Mouse (Mus musculus) embryonic facial prominence, embryonic 10.5 days (tissue): Measurements from ENCODE around the gene Nox1. TPM values are rescaled to one million over a fixed set of nuclear protein-coding genes. Genes with fewer than 3 reads are reported as not detected.
"Not testable (repeated sequence)": the region's sequence is repeated elsewhere in the genome, so short reads cannot be mapped to it uniquely, and the experiment has no call there.

Source experiments
- DNase-seq: peaks from one replicate; pipeline ENCODE4 v3.0.0-alpha.2; 2017; ENCODE audit warnings: low spot score
- H3K27ac ChIP-seq: fragments of 300-500 bp; sonication (generic); replicated peaks from 2 replicates; pipeline ENCODE4 v1.5.1; 2016; ENCODE audit warnings: mild to moderate bottlenecking
- H3K27me3 ChIP-seq: fragments of 300-500 bp; sonication (generic); replicated peaks from 2 replicates; pipeline ENCODE4 v1.6.1; 2016; ENCODE audit warnings: low read depth, mild to moderate bottlenecking; ENCODE audit not compliant: poor library complexity, severe bottlenecking
- H3K36me3 ChIP-seq: fragments of 300-500 bp; sonication (generic); replicated peaks from 2 replicates; pipeline ENCODE4 v1.6.1; 2016; ENCODE audit warnings: mild to moderate bottlenecking, moderate library complexity
- H3K4me1 ChIP-seq: fragments of 300-500 bp; sonication (generic); 2 replicates; pipeline ENCODE4 v1.6.1; 2016
- H3K4me3 ChIP-seq: fragments of 300-500 bp; sonication (generic); 2 replicates; pipeline ENCODE4 v1.5.1; 2016; ENCODE audit warnings: mild to moderate bottlenecking, moderate library complexity
- H3K9me3 ChIP-seq: fragments of 300-500 bp; sonication (generic); 2 replicates; pipeline ENCODE4 v1.6.1; 2016; ENCODE audit warnings: mild to moderate bottlenecking
- WGBS: fragments of 180-500 bp; shearing (Covaris S2); methylation state at CpG from one replicate; pipeline ENCODE4 v1.1.7; 2016; 5-methylcytosine and 5-hydroxymethylcytosine counted together
- polyA plus RNA-seq: library from polyadenylated mRNA; unstranded; fragments of >200 nt; fragmentation: Nextera tagmentation; extraction: Ambion mirVana; gene quantifications from 2 replicates; pipeline ENCODE4 v1.2.1, GENCODE M21; 2016

Nox1 gene
- 0.06 TPM in 1 of 2 replicates, not detected in the other for polyA plus RNA-seq

DNA sequence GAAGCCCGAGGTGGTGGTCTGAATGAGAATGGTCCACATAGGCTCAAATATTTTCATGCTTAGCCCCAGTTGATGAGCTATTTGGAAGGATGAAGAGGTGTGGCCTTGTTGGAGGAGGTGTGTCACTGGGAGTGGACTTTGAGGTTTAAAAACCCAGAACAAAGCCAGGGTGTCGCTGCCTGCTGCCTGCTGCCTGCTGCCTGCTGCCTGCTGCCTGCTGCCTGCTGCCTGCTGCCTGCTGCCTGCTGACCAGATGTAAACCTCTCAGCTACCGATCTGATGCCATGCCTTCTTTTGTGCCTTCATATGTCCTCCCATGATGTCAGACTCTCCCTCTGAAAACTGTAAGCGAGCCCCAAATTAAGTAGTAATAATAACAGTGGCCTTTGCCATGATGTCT lies at the start of gene Nox1:
Gene Nox1, minus strand, starts transcription at position 101 of the 400 bp plus-strand sequence.
- peaks cover 30% of the 10 kb centered on the region for H3K27me3 ChIP-seq
- no peaks in the 10 kb centered on the region for H3K36me3 ChIP-seq
- H3K4me3 ChIP-seq = no peak within 1 kb of the TSS
- no peak within 1 kb of the TSS for H3K27ac ChIP-seq
- H3K9me3 ChIP-seq = no peaks in the 10 kb centered on the region
- H3K4me1 ChIP-seq = no peaks in the 10 kb centered on the region
- 58% methylated on average over 4 of the region's 4 CpGs for WGBS
- DNase-seq = no peak

DNA sequence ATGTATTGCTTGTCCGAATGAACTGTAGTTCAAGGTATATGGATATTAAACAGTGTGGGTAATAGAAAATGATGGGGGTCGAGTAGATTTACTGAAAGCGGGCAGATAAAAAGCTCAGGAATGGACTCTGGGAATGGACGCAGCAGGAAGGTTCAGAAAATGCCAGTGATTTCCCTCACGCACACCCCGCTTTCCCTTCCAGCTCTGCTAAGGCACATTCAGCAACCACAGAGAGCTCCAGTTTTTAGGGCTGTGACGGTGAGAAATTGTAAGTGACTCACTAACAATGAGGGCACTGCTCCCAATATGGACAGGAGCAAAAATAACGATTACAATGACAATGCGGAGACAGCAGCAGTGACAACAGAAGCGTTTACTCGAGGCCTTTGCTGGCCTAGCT lies 40.4 kb upstream of the Nox1 start:
- Histone ChIP-seq H3K4me1 (no peaks in the 10 kb centered on the region), H3K4me3 (no peak overlapping the region), H3K9me3 (no peaks in the 10 kb centered on the region), H3K27ac (no peak overlapping the region), H3K36me3 (no peaks in the 10 kb centered on the region), H3K27me3 (peaks cover 31% of the 10 kb centered on the region)
- 78% methylated on average over 11 of the region's 11 CpGs for WGBS
- no peak for DNase-seq

DNA sequence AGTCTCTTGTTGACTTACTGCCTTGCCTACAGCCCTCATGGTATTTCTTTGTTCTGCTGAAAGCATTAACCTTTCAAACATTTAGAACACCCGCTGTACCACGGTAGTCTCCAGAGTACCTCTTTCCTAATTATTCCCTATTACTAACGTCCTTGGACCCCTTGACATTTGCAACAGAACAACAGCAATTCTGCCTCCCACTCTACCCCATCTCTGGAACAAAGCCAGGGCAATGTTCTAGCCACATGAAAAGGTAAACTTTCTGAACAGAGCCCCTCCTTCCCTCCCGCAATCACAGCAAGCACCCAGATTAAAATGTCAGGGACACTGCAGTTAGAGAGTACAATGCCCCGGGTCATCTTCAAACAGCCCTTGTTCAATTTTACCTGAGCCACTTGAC lies 39.4 kb upstream of the Nox1 start:
- no peaks in the 10 kb centered on the region for H3K36me3 ChIP-seq
- 62% methylated on average over 5 of the region's 5 CpGs for WGBS
- no peak overlapping the region for H3K4me3 ChIP-seq
- peaks cover 31% of the 10 kb centered on the region for H3K27me3 ChIP-seq
- no peak for DNase-seq
- no peak overlapping the region for H3K27ac ChIP-seq
- H3K4me1 ChIP-seq = no peaks in the 10 kb centered on the region
- H3K9me3 ChIP-seq = no peaks in the 10 kb centered on the region

DNA sequence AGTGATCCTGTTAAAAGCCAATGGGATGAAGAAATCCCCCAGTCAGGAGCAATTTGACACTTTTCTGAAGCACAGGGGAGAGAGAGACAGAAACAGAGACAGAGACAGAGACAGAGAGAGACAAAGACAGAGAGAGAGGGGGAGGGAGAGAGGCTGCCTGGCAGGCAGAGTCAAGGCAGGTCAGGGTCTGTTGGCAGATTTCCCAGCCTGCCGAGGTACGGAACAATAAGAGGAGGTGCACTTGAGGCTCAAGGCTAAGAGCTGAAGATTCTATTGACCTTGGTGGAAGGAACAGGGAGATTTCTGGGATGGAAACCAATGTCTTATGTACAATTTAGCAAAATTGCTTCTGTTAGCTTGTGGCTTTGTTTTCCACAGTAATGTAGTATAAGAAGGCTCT lies 26.4 kb upstream of the Nox1 start:
- 77% methylated on average over 2 of the region's 2 CpGs for WGBS
- Histone ChIP-seq H3K27ac (no peak overlapping the region), H3K4me1 (no peaks in the 10 kb centered on the region), H3K27me3 (no peaks in the 10 kb centered on the region), H3K9me3 (no peaks in the 10 kb centered on the region), H3K4me3 (no peak overlapping the region), H3K36me3 (no peaks in the 10 kb centered on the region)
- no peak for DNase-seq

DNA sequence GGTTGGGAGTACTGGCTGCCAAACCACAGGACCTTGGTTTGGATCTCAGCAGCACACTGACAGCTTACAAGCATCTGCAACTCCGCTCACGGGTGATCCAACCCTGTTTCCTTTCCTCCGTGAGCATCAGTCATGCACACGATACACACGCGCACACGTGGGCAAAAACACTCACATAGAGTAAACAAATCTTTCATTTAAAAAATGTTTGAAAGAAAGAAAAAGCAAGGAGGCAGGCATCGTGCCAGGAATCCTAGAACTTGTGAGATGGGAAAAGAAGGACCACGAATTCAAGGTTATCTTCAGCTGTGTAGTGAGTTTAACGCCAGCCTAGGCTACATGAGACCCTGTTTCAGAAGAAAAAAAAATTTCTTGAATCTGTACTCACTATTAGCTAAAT lies 24.2 kb upstream of the Nox1 start:
- H3K36me3 ChIP-seq = no peaks in the 10 kb centered on the region
- H3K4me3 ChIP-seq = no peak overlapping the region
- no peaks in the 10 kb centered on the region for H3K9me3 ChIP-seq
- no peaks in the 10 kb centered on the region for H3K4me1 ChIP-seq
- H3K27ac ChIP-seq = no peak overlapping the region
- H3K27me3 ChIP-seq = peaks cover 5% of the 10 kb centered on the region; the same call in 1 of the 2 replicates
- 91% methylated on average over 10 of the region's 10 CpGs for WGBS
- no peak for DNase-seq

DNA sequence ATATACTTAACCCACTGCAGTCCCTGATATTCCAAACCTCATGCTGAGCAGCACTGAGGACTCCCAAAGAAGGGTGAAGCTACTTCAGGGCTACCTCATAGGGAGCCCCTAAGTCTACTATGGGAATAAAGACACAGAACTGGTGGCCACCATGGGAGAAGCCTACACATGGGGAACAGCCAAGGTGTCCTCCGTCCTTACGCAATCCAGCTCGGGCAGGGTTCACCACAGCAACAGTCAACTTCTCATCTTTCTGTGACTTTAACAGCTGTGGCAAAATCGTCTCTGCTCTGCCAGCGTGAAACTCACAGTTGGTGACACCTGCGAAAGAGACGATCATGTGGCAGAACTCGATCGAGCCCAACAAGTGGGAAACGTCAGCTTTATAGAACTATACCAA lies 16.5 kb upstream of the Nox1 start:
- H3K27ac ChIP-seq = no peak overlapping the region
- WGBS = 93% methylated on average over 10 of the region's 10 CpGs
- H3K36me3 ChIP-seq = no peaks in the 10 kb centered on the region
- H3K9me3 ChIP-seq = no peaks in the 10 kb centered on the region
- no peak overlapping the region for H3K4me3 ChIP-seq
- peaks cover 21% of the 10 kb centered on the region; the same call in 1 of the 2 replicates for H3K27me3 ChIP-seq
- no peaks in the 10 kb centered on the region for H3K4me1 ChIP-seq
- no peak for DNase-seq

DNA sequence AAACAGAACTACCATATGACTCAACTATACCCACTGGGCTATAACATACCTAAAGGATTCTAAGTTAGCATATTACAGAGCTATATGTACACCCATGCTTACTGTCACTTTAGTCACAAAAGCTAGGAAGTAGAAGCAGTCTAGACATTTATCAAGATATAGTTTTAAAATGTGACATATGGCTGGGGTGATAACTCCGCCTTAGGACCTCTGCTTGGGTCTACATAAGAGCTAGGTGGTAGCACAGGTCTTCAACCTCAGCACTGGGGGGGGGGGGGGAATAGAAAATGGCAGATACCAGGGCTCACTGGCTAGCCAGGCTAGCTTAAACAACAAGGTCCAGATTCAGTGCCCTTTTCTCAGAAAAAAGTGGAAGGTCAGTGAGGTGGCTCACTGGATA lies 11.3 kb upstream of the Nox1 start:
- 0 out of 2 replicates have a peak, but pooled peaks cover 7% of the 10 kb centered on the region for H3K27me3 ChIP-seq
- no peak overlapping the region for H3K27ac ChIP-seq
- H3K4me1 ChIP-seq = no peaks in the 10 kb centered on the region
- H3K4me3 ChIP-seq = no peak overlapping the region
- no peak for DNase-seq
- 78% methylated on average over 1 of the region's 1 CpGs for WGBS
- H3K9me3 ChIP-seq = no peaks in the 10 kb centered on the region
- no peaks in the 10 kb centered on the region for H3K36me3 ChIP-seq

DNA sequence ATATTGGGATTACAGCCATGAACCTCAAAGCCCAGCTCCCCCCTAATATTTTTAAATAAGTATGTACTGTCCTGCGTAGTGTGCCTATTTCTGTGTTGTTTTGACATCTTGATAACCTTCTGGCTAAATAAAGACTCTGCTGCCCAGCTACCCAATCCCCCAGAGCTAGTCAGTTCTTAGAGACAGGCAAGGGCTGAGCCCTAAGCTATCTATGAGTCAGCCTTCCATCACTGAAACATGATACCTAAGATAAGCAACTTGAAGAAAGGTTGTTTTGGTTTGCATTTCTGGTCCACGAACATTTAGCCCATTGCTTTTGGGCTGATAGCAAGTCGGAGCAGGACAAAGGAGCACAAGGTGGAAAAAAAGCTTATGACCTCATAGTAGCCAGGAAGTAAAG lies 1.1 kb downstream of the Nox1 start:
- Histone ChIP-seq H3K4me3 (no peak overlapping the region), H3K9me3 (no peaks in the 10 kb centered on the region), H3K4me1 (no peaks in the 10 kb centered on the region), H3K36me3 (no peaks in the 10 kb centered on the region), H3K27ac (no peak overlapping the region), H3K27me3 (peaks cover 30% of the 10 kb centered on the region)
- no peak for DNase-seq
- 63% methylated on average over 3 of the region's 3 CpGs for WGBS

DNA sequence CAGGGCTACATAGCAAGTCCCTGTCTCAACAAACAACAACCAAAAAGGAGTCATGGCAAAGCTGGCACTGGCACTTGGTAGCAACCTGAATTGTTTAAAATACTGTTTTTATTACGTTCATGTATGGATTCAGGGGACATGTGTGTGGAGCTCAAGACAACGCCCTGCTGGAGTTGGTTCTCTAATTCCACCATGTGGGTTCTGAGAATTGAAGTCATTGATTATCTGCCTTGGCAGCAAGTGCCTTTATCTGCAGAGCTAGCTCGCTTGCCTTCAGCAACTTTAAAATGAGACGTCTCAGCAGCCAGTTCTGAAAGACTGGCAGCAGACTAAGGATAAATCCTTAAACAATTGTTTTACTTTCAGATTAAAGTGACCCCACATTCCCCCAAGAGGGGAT lies 3.6 kb downstream of the Nox1 start:
- no peaks in the 10 kb centered on the region for H3K9me3 ChIP-seq
- no peaks in the 10 kb centered on the region for H3K36me3 ChIP-seq
- no peaks in the 10 kb centered on the region for H3K4me1 ChIP-seq
- no peak for DNase-seq
- no peak overlapping the region for H3K27ac ChIP-seq
- WGBS = 65% methylated on average over 4 of the region's 4 CpGs
- no peak overlapping the region for H3K4me3 ChIP-seq
- H3K27me3 ChIP-seq = peaks cover 30% of the 10 kb centered on the region

DNA sequence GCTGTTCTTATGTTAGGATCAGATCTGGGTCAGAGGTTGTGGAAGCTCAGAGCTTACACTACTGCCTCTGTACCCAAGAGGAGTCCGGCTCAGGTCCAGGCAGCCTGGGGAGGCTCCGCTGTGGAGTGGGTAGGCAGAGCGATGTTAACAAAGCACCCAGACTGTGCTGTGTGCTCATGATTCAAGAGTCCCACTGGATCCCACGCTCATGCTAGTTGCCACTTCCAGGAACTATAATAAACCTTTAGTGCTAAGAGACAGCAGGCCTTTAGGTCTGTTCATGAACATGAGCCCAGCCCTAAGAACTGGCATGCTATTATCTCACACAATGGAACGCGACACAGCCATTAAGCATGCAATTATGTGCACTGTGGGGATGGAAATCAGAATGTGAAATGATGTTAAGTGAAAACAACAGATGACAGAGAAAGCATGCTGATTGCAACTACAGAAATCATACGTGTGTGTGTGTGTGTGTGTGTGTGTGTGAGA lies 10.6 kb downstream of the Nox1 start:
- no peak overlapping the region for H3K27ac ChIP-seq
- H3K4me1 ChIP-seq = no peaks in the 10 kb centered on the region
- no peak overlapping the region for H3K4me3 ChIP-seq
- no peak for DNase-seq
- peaks cover 7% of the 10 kb centered on the region for H3K27me3 ChIP-seq
- H3K9me3 ChIP-seq = no peaks in the 10 kb centered on the region
- H3K36me3 ChIP-seq = no peaks in the 10 kb centered on the region
- 90% methylated on average over 7 of the region's 7 CpGs for WGBS

DNA sequence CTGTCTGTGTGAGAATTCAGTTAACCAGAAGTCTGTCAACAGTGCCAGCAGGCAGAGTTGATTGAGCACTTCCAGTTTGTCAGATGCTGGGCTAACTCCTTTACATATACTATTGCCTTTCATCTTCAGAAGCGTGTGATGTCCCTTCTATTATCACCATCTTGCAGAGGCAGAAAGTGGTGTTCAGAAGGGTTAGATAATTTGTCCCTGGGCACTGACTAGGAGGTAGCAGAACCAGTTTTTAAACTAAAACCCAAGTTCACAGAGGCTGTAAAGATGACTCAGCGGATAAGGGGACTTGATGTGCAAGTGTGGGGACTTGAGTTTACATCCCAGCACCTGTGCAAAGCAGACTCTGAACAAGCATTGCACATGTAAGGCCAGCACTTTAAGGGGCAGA lies 13.3 kb downstream of the Nox1 start:
- no peak for DNase-seq
- H3K27ac ChIP-seq = no peak overlapping the region
- 87% methylated on average over 2 of the region's 2 CpGs for WGBS
- no peaks in the 10 kb centered on the region for H3K9me3 ChIP-seq
- no peaks in the 10 kb centered on the region for H3K4me1 ChIP-seq
- no peaks in the 10 kb centered on the region for H3K36me3 ChIP-seq
- H3K4me3 ChIP-seq = no peak overlapping the region
- peaks cover 7% of the 10 kb centered on the region for H3K27me3 ChIP-seq

DNA sequence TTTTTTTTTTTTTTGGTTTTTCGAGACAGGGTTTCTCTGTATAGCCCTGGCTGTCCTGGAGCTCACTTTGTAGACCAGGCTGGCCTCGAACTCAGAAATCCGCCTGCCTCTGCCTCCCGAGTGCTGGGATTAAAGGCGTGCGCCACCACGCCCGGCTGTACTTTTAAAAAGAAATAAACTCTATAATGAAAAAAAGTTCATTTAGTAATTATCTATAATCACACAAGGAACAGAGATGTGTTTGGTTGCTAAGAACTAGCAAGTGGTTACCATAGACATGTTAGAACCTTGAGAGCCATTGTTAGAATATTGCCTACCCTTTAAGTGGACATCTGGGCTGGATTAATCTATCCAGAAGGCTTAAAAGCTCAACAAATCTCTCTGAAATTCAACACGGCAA lies 34.6 kb downstream of the Nox1 start, which contains the start of gene Arl13a:
Gene Arl13a, plus strand, starts transcription at position 301 of the 400 bp plus-strand sequence.
- not testable (repeated sequence) for H3K9me3 ChIP-seq, H3K4me1 ChIP-seq, H3K4me3 ChIP-seq, H3K27ac ChIP-seq, H3K36me3 ChIP-seq, DNase-seq
- peaks cover 27% of the 10 kb centered on the region for H3K27me3 ChIP-seq
- 89% methylated on average over 9 of the region's 9 CpGs for WGBS

DNA sequence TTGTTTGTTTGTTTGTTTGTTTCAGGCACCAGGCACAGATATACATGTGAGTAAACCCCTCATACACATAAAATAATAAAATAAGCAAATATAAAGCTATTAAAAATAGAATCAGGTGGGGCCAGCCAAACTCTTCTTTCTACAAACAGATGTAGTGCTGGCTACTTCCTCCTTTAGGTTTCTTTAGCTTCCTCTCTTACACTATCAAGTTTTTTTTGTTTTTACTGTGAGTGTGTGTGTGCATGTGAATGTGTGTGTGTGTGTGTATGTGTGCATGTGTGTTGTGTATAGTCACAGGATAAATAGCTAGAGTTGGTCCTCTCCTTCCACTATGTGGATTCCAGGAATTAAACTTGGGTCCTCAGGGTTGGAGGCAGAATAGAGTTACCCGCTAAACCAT lies 47.1 kb downstream of the Nox1 start:
- WGBS = 97% methylated on average over 1 of the region's 1 CpGs
- Histone ChIP-seq H3K4me3 (no peak overlapping the region), H3K27ac (no peak overlapping the region), H3K4me1 (no peaks in the 10 kb centered on the region), H3K9me3 (no peaks in the 10 kb centered on the region), H3K27me3 (peaks cover 40% of the 10 kb centered on the region), H3K36me3 (no peaks in the 10 kb centered on the region)
- no peak for DNase-seq

DNA sequence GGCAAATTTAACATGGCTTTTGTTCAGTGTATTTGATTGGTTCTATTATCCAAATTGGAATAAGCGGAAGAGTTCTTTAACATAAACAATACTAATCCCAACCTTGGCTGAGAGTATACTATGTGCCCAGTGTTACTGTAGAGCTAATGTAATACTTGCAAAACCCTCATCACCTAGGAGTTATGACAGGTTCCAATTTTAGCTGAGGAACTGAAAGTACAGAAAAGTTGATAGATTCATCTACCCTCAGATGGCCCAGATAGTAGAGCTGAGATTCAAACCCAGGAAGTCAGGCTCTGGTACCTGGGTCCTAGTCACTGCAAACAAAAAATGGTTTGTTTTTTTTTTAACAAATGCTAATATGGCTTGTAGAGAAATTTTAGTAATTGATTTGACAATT lies 51.2 kb downstream of the Nox1 start:
- no peak for DNase-seq
- WGBS = 88% methylated on average over 1 of the region's 1 CpGs
- Histone ChIP-seq H3K36me3 (no peaks in the 10 kb centered on the region), H3K4me1 (no peaks in the 10 kb centered on the region), H3K9me3 (no peaks in the 10 kb centered on the region), H3K4me3 (no peak overlapping the region), H3K27me3 (peaks cover 27% of the 10 kb centered on the region), H3K27ac (no peak overlapping the region)
